Mouse (Mus musculus): ENCODE measurements at regions not wholly inside any gene's neighbourhood (a gene's known extent, or its start where the extent isn't known, plus 50 kb on each side); places are given as distances from the start of the nearest gene placed in this dataset.

DNA sequence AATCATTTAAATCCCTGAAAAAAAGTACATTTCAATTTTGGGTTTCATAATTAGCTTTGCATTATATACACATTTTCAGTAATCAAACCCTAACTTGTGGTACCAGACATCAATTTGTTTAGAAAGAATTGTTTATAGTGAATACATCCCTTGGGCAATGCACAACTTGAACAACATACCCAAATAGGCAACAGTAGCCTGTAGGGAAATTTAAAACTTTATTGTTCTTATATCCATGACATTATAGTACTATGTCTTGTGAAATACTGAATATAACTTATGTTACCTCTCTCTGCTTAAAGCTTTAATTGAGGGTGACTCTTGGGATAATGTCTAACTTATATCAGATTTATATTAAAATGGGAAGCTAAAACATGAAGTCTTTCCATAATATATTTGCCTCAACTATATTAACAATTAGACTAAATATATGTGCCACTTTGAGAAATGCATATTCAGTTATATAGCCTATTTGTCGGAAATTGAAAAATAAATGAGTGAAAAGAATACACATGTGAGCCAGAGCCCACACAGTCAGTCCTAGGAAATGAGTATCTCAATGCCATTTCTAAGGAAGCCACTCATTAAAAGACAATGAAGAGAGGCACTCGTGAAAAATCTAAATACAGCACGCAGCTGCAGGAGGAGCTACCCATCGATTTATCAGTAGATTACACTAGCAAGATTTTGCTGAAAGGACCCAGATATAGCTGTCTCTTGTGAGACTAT, 458.1 kb upstream of the Slitrk6 start:
- no peak for DNase-seq

- peak; percentile 20 for DNase-seq
Measured at GRCm38 (mm10) chr14:111226926-111227325, 448.0 kb upstream of the Slitrk5 start.

- DNase-seq: no peak
Measured at GRCm38 (mm10) chr14:111239121-111239520, 435.8 kb upstream of the Slitrk5 start.

DNA sequence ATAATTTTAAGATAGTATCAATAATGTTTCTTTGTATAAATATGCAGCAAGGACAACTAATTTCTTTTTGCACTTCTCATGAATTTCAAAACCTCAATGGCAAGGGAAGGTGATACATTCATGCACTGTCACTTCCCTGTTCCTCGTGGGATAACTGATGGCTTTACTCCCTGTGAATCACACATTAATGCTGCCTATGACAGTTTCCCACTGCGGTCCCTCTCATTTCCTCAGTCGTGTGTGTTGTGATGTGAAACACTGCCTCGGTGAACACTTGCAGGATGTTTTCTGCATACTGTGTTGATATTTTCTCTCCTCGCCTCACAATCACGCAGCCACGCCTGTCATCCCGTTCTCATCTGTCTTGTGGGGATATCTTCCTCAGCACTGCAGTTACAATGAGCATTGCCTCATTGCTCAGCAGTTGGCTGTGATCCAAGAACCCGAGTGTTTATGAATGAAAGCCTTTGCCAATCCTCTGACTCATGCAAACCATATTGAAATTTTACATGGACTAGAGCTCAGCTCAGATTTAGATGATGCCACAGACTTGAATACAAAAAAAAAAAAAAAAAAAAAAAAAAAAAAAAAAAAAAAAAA, 425.4 kb upstream of the Slitrk5 start:
- DNase-seq: peak; percentile 32

DNA sequence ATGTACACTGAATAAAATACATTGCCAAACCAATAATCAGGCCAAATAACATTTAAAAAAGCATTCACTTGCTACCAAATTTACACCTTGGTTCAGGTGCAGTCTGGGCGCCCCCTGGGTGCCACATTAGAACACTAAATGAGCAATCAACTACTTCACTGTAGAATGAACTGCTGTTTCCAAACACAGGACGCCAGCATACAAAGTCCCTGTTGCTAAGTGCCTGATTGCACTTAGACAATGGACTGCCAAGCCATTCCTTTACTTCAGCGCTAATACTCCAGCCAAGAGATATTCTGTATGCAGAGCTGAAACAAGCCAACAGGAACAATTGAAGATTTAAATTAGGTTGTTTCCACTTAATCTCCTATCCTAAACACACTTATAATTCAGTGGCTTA, 421.7 kb upstream of the Slitrk5 start:
- DNase-seq: no peak

GRCm38 (mm10) chr14:111261696-111262095, 413.2 kb upstream of the Slitrk5 start:
- DNase-seq: no peak

GRCm38 (mm10) chr14:111270239-111270638, 404.7 kb upstream of the Slitrk5 start:
- no peak for DNase-seq

GRCm38 (mm10) chr14:111281354-111281753, 393.5 kb upstream of the Slitrk5 start:
- no peak for DNase-seq

DNA sequence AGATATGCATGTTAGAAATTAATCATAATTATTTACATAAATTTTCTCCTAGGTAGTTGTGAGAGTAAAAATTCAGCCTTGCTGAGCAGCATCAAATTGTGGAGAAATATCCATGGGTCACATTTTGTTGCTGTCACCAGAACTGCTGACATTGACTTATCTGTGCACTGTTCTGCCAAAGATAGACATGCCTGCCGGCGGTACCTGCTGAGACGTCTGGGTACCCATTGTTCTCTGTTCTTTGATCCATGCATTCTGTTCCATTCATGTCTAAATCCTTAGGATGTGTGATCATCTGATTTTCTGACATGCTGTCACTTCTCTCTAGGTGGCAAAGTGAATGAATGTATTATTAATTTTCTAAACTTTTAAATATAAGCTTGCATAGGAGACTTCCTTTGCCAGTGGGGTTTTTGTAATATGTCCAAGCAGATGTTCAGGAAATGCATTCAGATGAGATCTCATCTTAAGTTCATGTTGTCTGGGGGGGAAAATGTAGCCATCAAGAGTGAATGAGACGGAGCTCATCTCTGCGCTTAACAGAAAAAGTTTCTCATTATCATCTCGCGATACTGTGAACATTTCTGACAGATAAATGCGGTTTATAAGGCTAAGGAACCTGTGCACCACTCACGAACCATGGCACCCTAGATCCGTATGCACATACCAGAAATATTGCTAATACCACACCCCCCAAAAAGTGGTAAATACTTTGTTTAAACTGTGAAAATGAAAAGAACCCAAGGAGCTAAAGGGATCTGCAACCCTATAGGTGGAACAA, 391.0 kb upstream of the Slitrk5 start:
- DNase-seq: no peak

DNA sequence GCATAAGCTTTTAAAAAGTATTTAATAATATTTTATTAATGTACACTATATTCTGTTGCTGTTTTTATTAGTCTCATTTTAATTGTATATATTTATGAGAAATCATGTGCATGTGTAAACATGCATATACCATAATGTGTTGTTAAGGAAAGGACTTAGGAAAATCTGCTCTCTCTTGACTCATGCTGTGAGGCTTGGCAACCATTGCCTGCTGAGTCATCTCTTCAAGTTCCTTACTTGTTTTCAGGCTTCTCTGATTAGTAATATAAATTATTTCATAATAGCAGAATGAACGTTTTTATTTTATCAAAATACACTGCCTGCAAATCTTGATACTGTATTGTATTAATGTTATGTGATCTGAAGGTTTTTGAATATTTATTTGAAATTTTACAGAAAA, 388.9 kb upstream of the Slitrk5 start:
- peak; percentile 3 for DNase-seq

DNA sequence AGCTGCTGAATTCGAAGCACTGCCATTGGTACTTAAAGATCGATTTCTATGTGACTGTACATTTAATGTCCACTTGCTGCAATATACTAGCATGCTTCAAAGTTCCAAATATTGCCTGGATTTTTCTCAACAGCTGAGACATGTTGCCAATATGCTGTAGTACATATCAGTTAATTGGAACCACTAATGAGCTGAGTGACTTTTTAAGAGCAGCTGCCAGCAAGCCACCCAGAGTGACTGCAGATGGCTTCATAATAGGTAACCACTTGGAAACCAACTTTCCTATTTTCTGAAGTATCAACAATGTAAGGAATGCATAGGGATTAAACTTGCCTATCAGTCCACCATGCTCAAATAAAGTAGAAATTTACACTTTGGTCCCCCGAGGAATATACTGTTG, 379.4 kb upstream of the Slitrk5 start:
- DNase-seq: no peak

DNA sequence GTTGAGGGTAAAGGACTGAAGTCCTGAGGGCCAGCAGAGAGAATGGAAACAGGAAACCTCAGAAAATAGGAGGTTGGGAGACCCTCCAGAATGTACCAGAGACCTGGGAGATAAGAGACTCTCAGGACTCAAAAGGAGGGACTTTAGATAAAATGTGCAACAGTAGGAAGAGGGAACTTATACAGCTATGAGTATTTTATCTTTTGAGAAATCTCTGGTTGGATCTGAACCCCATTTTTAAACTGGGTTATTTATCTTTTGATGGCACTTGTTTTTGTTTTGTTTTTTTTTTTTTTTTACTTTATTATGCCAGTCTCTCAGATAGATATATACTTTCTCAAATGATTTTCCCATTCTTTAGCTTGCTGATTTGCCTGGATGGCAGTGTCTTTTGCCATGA, 377.1 kb upstream of the Slitrk5 start:
- DNase-seq: no peak

DNA sequence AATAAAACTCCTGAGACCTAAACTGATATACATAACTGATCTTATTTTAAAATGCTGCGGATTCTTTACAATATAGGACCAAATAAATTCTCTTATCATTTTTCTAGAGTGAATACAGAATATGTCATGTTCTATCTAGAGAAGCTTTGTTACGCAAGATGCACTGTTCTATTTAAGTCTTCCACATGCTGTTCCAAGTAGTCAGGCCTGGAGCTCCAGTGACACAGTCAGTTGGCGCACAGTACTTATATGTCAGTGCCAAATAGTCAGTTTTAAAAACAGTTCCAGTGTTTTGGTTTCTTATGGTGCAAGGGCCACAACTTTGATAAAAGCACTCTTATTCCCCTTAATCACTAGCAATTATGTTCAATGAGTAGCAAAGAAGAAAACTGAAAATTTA, 344.3 kb upstream of the Slitrk5 start:
- no peak for DNase-seq

GRCm38 (mm10) chr14:111353518-111353917, 321.4 kb upstream of the Slitrk5 start:
- DNase-seq: no peak

- no peak for DNase-seq
Measured at GRCm38 (mm10) chr14:111396803-111397202, 278.1 kb upstream of the Slitrk5 start.

DNA sequence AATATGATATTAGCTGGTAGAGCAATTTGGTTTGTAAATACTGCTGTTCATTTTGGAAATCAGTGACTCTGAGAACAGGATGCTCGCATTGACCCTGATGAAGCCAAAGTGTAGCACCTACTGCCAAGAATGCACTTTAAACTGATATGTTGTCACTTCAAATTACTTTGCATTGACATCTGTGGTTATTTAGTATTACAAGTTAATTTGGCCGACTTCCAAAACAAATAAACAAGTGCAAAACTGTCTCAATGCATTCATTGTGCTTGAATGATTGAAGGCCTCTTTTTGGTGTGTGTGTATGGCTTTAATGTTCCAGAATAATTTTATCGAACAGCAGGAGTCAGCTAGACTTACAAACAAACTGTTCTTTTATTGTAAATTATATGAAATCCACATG, 274.1 kb upstream of the Slitrk5 start:
- no peak for DNase-seq

GRCm38 (mm10) chr14:111402538-111402937, 272.4 kb upstream of the Slitrk5 start:
- DNase-seq: no peak

- no peak for DNase-seq
Measured at GRCm38 (mm10) chr14:111403555-111403954, 271.3 kb upstream of the Slitrk5 start.

DNA sequence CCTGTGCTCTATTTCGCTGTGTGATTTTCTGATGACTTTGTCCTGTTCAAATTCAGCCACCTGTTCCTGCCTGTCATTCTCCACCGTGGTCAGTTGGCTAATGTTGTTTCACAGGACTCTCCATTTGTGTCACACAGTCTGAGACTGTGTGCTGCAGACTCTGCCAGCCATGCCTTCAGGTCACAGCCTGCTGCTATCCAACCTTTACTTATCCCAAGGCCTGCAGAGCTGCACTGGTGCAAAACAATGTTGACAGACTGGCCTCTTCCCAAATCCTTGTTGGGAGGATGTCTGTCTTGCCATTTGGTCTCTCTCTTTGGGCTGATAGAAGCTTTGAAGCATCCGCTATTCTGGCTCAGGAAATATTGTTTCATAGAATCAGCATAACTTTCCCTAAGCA, 261.4 kb upstream of the Slitrk5 start:
- no peak for DNase-seq

DNA sequence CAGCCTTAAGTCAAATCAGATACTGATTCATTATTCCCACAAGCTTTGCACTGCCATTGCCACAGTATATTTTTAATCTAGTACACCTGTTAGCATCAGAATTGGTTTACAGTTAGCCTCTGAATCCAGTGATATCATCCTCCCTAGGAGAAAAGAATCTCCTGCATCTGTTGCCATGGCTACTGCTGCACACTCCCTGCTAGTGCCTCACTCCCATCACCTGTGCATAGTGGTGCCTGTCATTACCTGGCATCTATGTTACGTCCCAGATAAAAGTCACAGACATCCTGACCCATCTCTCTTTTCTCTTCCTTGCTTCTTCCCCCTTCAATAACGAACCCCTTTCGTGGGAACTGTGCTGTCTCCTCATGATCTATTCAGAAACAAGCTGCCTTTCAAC, 256.4 kb upstream of the Slitrk5 start:
- no peak for DNase-seq

GRCm38 (mm10) chr14:111429101-111429857, 245.6 kb upstream of the Slitrk5 start:
- no peak for DNase-seq
